Mouse (Mus musculus): Measurements from ENCODE around the gene Ier5.

- TF ChIP-seq POLR2A (IDR thresholded peaks at IDR 0.05; ENCODE audit: extremely low read depth, insufficient read depth, low read length): no peak
- TF ChIP-seq CTCF (IDR thresholded peaks at IDR 0.05; ENCODE audit: low read depth, low read length): no peak
Observed at GRCm38 (mm10) chr1:155088847-155089603, 10.4 kb downstream of the Ier5 start.

Data from liver, adult 2 months (tissue).